Mouse (Mus musculus) small intestine, adult 2 months (tissue): ENCODE results near the gene Tcp1. TPM values are rescaled to one million over a fixed set of nuclear protein-coding genes. Genes with fewer than 3 reads are reported as not detected.

Experiments used
- H3K27ac ChIP-seq: fragments of 200-500 bp; 2 replicates; pipeline ENCODE4 v1.5.1; 2012; ENCODE audit warnings: low read depth, low read length, control low read depth, inconsistent platforms; ENCODE audit not compliant: insufficient read depth
- H3K27me3 ChIP-seq: fragments of 200-500 bp; 2 replicates; pipeline ENCODE4 v1.6.1; 2012; ENCODE audit warnings: mild to moderate bottlenecking, moderate library complexity, low read length, inconsistent platforms; ENCODE audit not compliant: control insufficient read depth, insufficient read depth
- H3K36me3 ChIP-seq: fragments of 200-500 bp; 2 replicates; pipeline ENCODE4 v1.6.1; 2012; ENCODE audit warnings: mild to moderate bottlenecking, low read length, control low read depth, inconsistent platforms; ENCODE audit not compliant: control insufficient read depth, insufficient read depth
- H3K4me1 ChIP-seq: fragments of 200-500 bp; 2 replicates; pipeline ENCODE4 v1.6.1; 2012; ENCODE audit warnings: low read length, inconsistent platforms, mixed read lengths; ENCODE audit not compliant: control insufficient read depth, insufficient read depth, insufficient read length
- H3K4me3 ChIP-seq: fragments of 200-500 bp; 2 replicates; pipeline ENCODE4 v1.5.1; 2012; ENCODE audit warnings: low read depth, mild to moderate bottlenecking, control low read depth, inconsistent platforms, low read length, moderate library complexity
- CTCF ChIP-seq: fragments of 200-500 bp; IDR thresholded peaks from 2 replicates; pipeline ENCODE4 v1.5.1; 2012; ENCODE audit warnings: low read depth, mild to moderate bottlenecking, control low read depth, inconsistent platforms, low read length, moderate library complexity, mixed read lengths; ENCODE audit not compliant: insufficient replicate concordance, insufficient read length; ENCODE audit errors: extremely low read depth
- POLR2A ChIP-seq: fragments of 200-500 bp; IDR thresholded peaks from 2 replicates; pipeline ENCODE4 v1.6.1; 2012; ENCODE audit warnings: low read depth, mild to moderate bottlenecking, control low read depth, inconsistent platforms, low read length, moderate library complexity
- WGBS: fragments of 180-500 bp; shearing (Covaris S2); methylation state at CpG from one replicate; pipeline ENCODE4 v1.1.7; 2018; 5-methylcytosine and 5-hydroxymethylcytosine counted together
- polyA plus RNA-seq: library from polyadenylated mRNA; depleted of rRNA; stranded (reverse); fragments of >200 nt; gene quantifications from 2 replicates; pipeline ENCODE4 v1.2.3, GENCODE M21; 2012; rRNA removed

Tcp1 gene
- polyA plus RNA-seq, result 9.8 and 19.5 TPM in 2 replicates

DNA sequence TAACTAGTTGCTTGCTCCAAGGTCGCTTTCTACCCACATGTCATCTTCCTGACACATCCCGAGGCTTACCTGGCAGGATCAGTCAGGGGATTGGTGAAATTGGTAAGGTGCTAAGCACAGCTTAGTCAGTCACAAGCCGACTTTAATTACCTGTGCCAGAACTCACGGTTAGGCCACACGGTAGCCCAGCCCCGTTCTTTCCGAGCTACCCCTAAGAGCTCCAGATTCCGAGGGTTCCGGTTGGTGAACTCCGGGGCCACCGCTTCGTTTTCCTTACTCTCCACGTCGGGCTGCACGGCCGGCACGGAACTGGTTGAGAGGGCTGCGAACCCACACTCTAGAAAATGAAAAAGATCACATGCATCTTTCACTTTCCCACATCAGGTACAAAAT is at the start of gene Tcp1:
Tcp1 (plus strand) TSS at position 214 of the 393 bp plus-strand sequence.
- TF ChIP-seq POLR2A (no peak), CTCF (no peak)
- peak within 1 kb of the TSS; percentile 80 for H3K27ac ChIP-seq
- H3K27me3 ChIP-seq, result no peaks in the 10 kb centered on the region
- 1% methylated on average over 18 of the region's 18 CpGs for WGBS
- no peaks in the 10 kb centered on the region for H3K4me1 ChIP-seq
- peak within 1 kb of the TSS; percentile 83 for H3K4me3 ChIP-seq
- H3K36me3 ChIP-seq, result peaks cover 40% of the 10 kb centered on the region

DNA sequence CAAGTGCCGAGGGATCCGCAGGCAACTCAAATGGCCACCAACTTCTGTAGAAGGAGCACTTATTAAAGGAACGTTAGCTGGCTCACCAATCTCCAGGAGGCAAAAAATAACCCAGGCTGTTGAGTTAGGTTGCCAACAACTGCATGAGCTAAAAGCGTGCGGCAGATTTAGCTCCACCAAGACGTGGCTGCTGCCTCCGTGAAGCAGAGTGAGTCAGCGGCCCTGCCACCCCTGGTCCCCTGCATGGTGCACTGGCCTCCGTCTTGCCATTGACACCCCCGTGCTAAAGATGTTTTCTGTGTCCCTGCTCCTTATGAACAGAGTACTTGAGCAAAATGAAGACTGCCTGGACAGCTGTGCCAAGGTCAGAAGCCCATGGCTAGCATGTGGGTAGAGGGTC is 48.6 kb upstream of the Tcp1 start:
- Histone ChIP-seq H3K27ac (no peak overlapping the region), H3K4me3 (no peak overlapping the region), H3K27me3 (no peaks in the 10 kb centered on the region), H3K4me1 (no peaks in the 10 kb centered on the region), H3K36me3 (no peaks in the 10 kb centered on the region)
- WGBS, result 85% methylated on average over 10 of the region's 10 CpGs
- TF ChIP-seq CTCF (no peak), POLR2A (no peak)

DNA sequence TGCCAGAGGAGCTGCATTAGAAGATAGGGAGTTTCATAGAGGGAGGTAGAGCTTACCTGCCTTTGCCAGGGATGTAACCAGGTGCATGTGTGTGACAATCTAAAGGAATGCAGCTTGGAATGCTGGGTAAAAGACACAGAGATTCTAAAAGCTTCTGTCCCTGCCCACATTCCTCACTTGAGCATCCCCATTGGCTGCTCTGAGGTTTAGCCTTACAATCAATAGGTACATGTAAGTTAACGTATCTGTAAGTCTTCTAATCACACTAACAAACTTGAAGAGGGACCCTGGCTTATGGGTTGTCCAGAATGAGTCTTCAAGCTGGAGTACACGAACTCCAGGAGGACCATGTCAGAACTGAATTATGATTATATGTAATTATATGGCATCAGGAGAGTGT is 47.5 kb upstream of the Tcp1 start, which contains the start of gene Mas1:
Mas1 (minus strand) TSS at position 101 of the 400 bp plus-strand sequence.
- H3K4me1 ChIP-seq, result no peaks in the 10 kb centered on the region
- no peaks in the 10 kb centered on the region for H3K27me3 ChIP-seq
- 41% methylated on average over 2 of the region's 2 CpGs for WGBS
- TF ChIP-seq POLR2A (no peak), CTCF (no peak)
- no peaks in the 10 kb centered on the region for H3K36me3 ChIP-seq
- H3K27ac ChIP-seq, result no peak within 1 kb of the TSS
- no peak within 1 kb of the TSS for H3K4me3 ChIP-seq

DNA sequence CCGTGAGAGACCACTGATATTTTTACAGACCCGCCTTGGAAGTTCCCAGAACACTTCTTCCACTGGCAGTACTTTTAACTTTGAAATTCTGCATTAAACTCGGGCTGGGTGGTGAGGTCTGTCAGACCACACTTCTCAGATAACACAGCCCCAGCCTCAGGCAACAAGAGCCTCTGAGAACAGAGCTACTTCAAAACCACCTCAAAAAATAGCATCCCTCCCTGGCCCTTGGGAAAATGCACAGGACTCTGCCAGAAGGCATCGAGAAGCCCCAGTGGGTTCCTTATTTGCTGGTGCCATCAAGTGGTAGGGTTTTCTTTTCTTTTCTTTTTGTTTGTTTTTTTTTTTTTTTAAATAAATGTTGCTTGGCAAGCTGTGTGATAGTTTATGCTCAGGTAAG is 46.9 kb upstream of the Tcp1 start:
- WGBS, result 28% methylated on average over 4 of the region's 4 CpGs
- H3K4me1 ChIP-seq, result no peaks in the 10 kb centered on the region
- H3K27me3 ChIP-seq, result no peaks in the 10 kb centered on the region
- no peaks in the 10 kb centered on the region for H3K36me3 ChIP-seq
- H3K27ac ChIP-seq, result no peak overlapping the region
- TF ChIP-seq POLR2A (no peak), CTCF (no peak)
- H3K4me3 ChIP-seq, result no peak overlapping the region

DNA sequence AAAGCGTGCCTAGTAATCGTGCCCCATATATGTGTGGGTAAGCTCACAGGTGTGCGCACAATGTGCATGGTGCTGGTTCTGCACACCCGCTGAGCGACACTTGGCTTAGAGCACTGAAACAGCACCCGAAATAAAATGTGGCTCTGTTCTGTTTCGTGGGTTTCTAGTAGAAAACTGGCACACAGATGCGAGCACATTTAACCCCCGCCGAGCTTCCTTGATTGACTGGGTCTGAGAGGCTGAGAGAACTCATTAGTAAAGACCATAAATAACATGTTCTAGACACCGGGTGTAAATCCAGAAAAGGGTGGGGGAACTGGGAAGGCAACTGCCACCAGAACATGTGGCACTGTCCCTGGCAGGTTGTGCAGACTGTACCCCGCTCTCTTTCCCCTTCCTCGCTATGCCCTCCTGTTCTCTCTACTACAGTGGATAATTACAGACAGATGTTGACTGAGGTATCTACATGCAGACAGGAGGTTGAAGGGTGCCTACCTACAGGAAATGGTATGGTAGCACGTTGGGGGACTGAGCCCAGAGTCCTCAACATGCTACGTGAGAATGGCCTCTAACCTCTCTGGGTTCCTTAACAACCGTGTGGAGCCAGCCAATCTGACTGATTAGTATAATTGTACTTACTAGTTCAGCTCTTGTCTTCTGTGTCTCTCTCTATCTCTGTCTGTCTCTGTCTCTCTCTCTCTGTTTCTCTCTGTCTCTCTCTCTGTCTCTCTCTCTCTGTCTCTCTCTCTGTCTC is 43.0 kb upstream of the Tcp1 start:
- TF ChIP-seq CTCF, result no peak
- no peak for TF ChIP-seq POLR2A
- no peaks in the 10 kb centered on the region for H3K4me1 ChIP-seq
- no peaks in the 10 kb centered on the region for H3K36me3 ChIP-seq
- H3K4me3 ChIP-seq, result no peak overlapping the region
- 49% methylated on average over 16 of the region's 16 CpGs for WGBS
- no peak overlapping the region for H3K27ac ChIP-seq
- no peaks in the 10 kb centered on the region for H3K27me3 ChIP-seq

DNA sequence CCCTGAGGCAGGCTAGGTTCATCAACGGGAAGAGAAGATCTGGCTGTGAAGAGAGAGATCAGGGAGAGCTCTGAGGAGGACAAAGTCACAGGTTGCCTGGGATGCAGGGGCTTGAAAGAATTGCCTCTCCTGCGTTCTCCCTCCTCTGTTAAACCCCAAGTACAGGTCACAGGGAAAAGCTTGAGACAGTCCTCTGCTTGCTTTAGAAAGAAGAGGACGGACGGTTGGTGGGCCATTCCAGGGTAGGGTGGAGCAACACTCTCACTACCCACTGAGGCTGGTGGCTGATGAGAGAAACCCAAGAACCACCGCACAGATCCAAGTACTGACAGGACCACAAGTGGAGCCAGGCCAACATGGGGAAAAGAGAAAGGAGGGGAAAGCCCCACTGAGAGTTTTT is 39.8 kb upstream of the Tcp1 start, which contains the start of gene Mrgprh:
Mrgprh (plus strand) TSS at position 301 of the 400 bp plus-strand sequence.
- no peak for TF ChIP-seq POLR2A
- TF ChIP-seq CTCF, result no peak
- H3K36me3 ChIP-seq, result no peaks in the 10 kb centered on the region
- 77% methylated on average over 5 of the region's 5 CpGs for WGBS
- no peak within 1 kb of the TSS for H3K4me3 ChIP-seq
- no peaks in the 10 kb centered on the region for H3K27me3 ChIP-seq
- no peak within 1 kb of the TSS for H3K27ac ChIP-seq
- no peaks in the 10 kb centered on the region for H3K4me1 ChIP-seq

DNA sequence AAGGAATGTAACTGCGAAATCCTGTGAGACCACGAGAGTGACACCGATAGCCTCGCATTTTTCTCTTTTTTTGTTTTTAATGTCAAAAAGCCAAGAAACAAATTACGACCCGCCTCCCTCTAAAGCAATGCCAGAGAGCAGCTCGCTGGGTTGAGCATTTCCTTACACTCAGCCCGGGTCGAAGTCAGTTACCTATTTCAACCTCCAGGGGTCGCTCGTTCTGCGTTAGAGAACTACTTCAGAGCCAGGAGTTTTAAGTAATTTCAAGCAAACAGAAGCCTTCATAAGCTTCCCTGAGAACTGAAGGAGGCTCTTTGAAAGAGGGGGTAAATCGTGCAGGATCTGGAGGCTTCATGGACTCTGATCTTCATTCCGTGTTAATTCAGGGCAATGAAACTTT is 35.3 kb upstream of the Tcp1 start:
- no peak overlapping the region for H3K4me3 ChIP-seq
- no peak overlapping the region for H3K27ac ChIP-seq
- H3K27me3 ChIP-seq, result no peaks in the 10 kb centered on the region
- TF ChIP-seq CTCF, result peak; percentile 69; the same call in 1 of the 2 replicates
- TF ChIP-seq POLR2A, result no peak
- no peaks in the 10 kb centered on the region for H3K36me3 ChIP-seq
- 2% methylated on average over 14 of the region's 14 CpGs for WGBS
- H3K4me1 ChIP-seq, result no peaks in the 10 kb centered on the region

DNA sequence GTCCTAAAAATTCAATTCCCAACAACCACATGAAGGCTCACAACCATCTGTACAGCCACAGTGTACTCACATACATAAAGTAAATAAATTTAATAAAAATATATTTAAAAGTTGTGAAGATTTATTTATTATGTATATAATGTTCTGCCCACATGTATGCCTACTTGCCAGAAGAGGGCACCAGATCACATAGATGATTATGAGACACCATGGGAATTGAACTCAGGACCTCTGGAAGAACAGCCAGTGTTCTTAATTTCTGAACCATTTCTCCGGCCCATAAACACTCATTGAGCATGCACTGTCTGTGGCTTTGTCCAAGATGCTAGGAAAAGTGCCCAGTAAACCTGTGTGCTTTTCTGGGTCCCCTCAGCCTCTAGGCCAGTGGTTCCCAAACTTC is 34.3 kb upstream of the Tcp1 start:
- 78% methylated on average over 1 of the region's 1 CpGs for WGBS

More for the DNA sequence above, 34.3 kb upstream of the Tcp1 start:
- no peak overlapping the region for H3K4me3 ChIP-seq
- no peaks in the 10 kb centered on the region for H3K4me1 ChIP-seq
- H3K27me3 ChIP-seq, result no peaks in the 10 kb centered on the region
- H3K27ac ChIP-seq, result no peak overlapping the region
- H3K36me3 ChIP-seq, result no peaks in the 10 kb centered on the region
- TF ChIP-seq CTCF, result no peak
- TF ChIP-seq POLR2A, result no peak
